Mouse (Mus musculus): ENCODE results near the gene Dpf3.

Gene Dpf3

GRCm38 (mm10) chr12:83211976-83212375, 275.5 kb downstream of the Dpf3 start:
- no peak for DNase-seq (ENCODE audit: low read depth, low spot score)

- DNase-seq (ENCODE audit: low read depth, low spot score) = no peak
Observed at GRCm38 (mm10) chr12:83211146-83211822, 276.2 kb downstream of the Dpf3 start.

- no peak for DNase-seq (ENCODE audit: low read depth, low spot score)
Observed at GRCm38 (mm10) chr12:83210735-83211134, 276.8 kb downstream of the Dpf3 start.

- DNase-seq (ENCODE audit: low read depth, low spot score) = no peak
Observed at GRCm38 (mm10) chr12:83210294-83210693, 277.2 kb downstream of the Dpf3 start.

- DNase-seq (ENCODE audit: low read depth, low spot score) = no peak
Observed at GRCm38 (mm10) chr12:83209461-83209860, 278.1 kb downstream of the Dpf3 start.

- no peak for DNase-seq (ENCODE audit: low read depth, low spot score)
Observed at GRCm38 (mm10) chr12:83208841-83209240, 278.7 kb downstream of the Dpf3 start.

- DNase-seq (ENCODE audit: low read depth, low spot score) = no peak
Observed at GRCm38 (mm10) chr12:83208011-83208410, 279.5 kb downstream of the Dpf3 start.

GRCm38 (mm10) chr12:83207481-83207880, 280.0 kb downstream of the Dpf3 start:
- DNase-seq (ENCODE audit: low read depth, low spot score) = no peak

GRCm38 (mm10) chr12:83206866-83207265, 280.6 kb downstream of the Dpf3 start:
- no peak for DNase-seq (ENCODE audit: low read depth, low spot score)

GRCm38 (mm10) chr12:83204361-83204760, 283.2 kb downstream of the Dpf3 start:
- DNase-seq (ENCODE audit: low read depth, low spot score) = no peak

- no peak for DNase-seq (ENCODE audit: low read depth, low spot score)
Observed at GRCm38 (mm10) chr12:83201674-83202073, 285.8 kb downstream of the Dpf3 start.

- no peak for DNase-seq (ENCODE audit: low read depth, low spot score)
Observed at GRCm38 (mm10) chr12:83180561-83180960, 307.0 kb downstream of the Dpf3 start.

- no peak for DNase-seq (ENCODE audit: low read depth, low spot score)
Observed at GRCm38 (mm10) chr12:83179860-83180259, 307.7 kb downstream of the Dpf3 start.

- no peak for DNase-seq (ENCODE audit: low read depth, low spot score)
Observed at GRCm38 (mm10) chr12:83178770-83179169, 308.7 kb downstream of the Dpf3 start.

GRCm38 (mm10) chr12:83169495-83170209, 317.9 kb downstream of the Dpf3 start:
- no peak for DNase-seq (ENCODE audit: low read depth, low spot score)

- no peak for DNase-seq (ENCODE audit: low read depth, low spot score)
Observed at GRCm38 (mm10) chr12:83168310-83168709, 319.2 kb downstream of the Dpf3 start.

GRCm38 (mm10) chr12:83165058-83165457, 322.5 kb downstream of the Dpf3 start:
- DNase-seq (ENCODE audit: low read depth, low spot score) = no peak

Measured in forelimb bud, embryonic 11.5 days (tissue).